Mouse (Mus musculus) adrenal gland, postnatal 10 days (tissue): ENCODE results near the gene Exosc1. TPM values are rescaled to one million over a fixed set of nuclear protein-coding genes. Genes with fewer than 3 reads are reported as not detected.
"Not testable (repeated sequence)": the region's sequence is repeated elsewhere in the genome, so short reads cannot be mapped to it uniquely, and the experiment has no call there.

ENCODE experiments used
- DNase-seq: peaks from one replicate; pipeline ENCODE4 v3.0.0; 2021; ENCODE audit warnings: mixed read lengths
- long read RNA-seq, 2 experiments: library from polyadenylated mRNA; stranded (forward); transcript quantifications; one replicate each; pipeline ENCODE4 v2.0.0; 2021
- total RNA-seq, 2 experiments: library from RNA; stranded (reverse); gene quantifications; 2 replicates each; pipeline ENCODE4 v1.2.3; 2021

Gene Exosc1
- total RNA-seq = 10 to 100 TPM; 24.3 to 25.5 TPM
- long read RNA-seq, experiment 1, transcript Exosc1-201 (8 exons, 1,018 nt) = major isoform, 32 of 44 reads
- long read RNA-seq, experiment 1, partial matches to known transcripts = 3 of 44 reads
- long read RNA-seq, experiment 1, other reads (novel, unspliced or antisense) = 9 of 44 reads
- long read RNA-seq, experiment 2, transcript Exosc1-201 (8 exons, 1,018 nt) = major isoform, 17 of 21 reads
- long read RNA-seq, experiment 2, partial matches to known transcripts = 1 of 21 reads
- long read RNA-seq, experiment 2, other reads (novel, unspliced or antisense) = 3 of 21 reads

GRCm38 (mm10) chr19:41933179-41934086, at the start of gene Exosc1, which contains the start of gene Zdhhc16:
Exosc1 (minus strand) TSS chr19:41933423.
Zdhhc16 (plus strand) TSS chr19:41933480.
- DNase-seq = peak; percentile 99

- no peak for DNase-seq
Observed at GRCm38 (mm10) chr19:41982791-41983150, 49.5 kb upstream of the Exosc1 start.

- DNase-seq = peak; percentile 75
Observed at GRCm38 (mm10) chr19:41981931-41982790, 48.9 kb upstream of the Exosc1 start.

- DNase-seq = no peak
Observed at GRCm38 (mm10) chr19:41981595-41981927, 48.3 kb upstream of the Exosc1 start, which contains the start of gene Ubtd1. Ubtd1 (plus strand) TSS chr19:41981763.

GRCm38 (mm10) chr19:41980819-41981594, 47.8 kb upstream of the Exosc1 start, which contains the start of gene Mms19:
Mms19 (minus strand) TSS chr19:41981157.
- peak; percentile 99 for DNase-seq

DNA sequence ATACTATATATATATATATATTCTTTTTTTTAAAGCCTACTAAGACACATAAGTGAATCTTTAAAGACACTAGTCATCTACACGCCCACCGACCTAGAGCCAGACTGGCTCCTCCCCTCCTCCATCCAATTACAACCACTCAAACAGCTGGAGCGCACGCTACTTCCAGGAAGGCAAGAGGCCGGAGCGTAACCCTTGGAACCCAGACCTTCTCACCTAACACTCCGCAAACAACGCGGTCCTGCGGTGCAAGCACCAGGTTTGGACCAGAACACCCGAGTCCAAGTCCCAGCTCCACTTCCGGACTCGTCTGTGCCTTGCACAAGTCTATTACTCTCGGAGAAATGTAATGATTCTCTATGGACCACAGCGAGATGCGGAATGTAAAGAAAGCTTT, 47.2 kb upstream of the Exosc1 start:
- DNase-seq = no peak

DNA sequence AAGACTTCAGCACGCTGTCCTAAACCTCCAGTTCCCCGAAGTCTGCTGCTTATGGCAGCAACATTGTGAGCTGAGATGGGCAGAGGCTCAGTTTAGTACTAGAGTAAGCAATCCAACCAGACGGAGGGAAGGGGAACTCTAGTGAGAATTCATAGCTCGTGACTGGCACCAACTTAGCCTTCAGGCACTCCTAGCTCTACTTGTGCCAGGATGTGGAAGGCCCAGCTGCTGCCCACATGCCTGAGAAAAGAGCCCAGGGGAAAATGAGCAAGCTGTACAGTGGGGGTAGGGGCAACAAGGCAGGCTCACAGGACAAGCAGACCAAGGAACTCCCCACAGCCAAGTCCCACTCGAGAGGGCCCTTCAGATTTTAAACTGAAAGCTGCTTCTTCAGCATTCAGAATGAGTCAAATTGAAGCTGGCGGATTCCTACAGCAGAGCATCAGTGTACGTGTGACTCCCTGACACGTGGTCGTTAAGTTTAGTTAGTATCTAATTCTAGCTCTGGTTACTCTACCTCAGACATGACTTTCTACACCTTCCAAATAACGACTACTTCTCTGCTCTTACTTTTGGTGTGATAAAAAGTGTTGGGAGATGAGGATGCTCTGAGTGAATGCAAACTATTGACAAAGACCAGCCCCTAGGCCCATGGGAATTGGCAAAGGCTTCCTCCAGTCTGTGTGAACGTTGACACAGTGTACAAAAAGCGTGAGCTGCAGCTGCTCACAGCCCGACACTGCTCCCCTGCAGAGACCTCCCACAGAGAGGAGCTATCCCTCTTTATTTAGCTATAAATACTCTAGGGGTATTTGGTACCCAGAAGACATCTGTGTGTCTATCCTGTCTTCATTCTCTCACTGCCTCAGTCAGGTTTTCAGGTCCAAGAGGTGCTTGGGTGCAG, 40.9 kb upstream of the Exosc1 start:
- DNase-seq = no peak

- DNase-seq = no peak
Observed at GRCm38 (mm10) chr19:41969618-41970017, 36.4 kb upstream of the Exosc1 start.

DNA sequence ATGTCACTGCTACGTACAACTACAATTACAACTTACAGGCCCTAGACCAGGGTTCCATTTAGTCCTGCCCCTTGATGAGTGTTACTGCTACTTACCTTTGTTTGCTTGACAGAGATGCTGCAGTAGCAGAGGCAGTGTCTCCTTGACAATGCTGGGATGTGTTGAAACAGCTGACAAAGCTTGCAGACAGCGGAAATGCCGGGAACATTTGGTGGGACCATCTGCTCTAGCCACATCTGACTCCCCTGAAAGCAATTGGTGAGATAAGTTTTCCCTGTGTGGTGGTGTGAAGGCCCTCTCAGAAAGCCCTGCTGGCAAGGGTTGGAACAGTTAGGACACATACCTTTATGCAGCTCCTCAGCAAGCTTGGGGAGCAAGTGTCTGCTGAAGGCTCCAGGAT, 20.4 kb upstream of the Exosc1 start:
- DNase-seq = no peak

DNA sequence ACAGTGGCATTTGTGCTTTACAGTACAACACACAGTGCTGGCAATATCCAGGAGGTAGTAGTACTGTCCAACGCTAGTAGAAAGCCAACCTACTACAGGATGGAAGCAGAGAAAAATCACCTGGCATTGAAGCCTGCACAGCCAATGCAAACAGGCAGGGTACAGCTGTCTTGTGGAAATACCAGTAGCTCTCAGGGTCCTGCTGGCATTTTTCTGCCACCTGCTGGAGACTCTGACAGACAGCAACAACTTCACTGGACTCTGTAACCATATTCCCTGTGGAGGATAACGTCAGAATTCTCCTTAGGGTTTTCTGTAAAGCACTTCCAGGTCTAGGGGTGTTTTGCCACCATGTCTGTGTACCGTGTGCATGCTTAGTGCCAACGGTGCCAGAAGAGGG, 19.1 kb upstream of the Exosc1 start:
- DNase-seq = peak; percentile 12

- no peak for DNase-seq
Observed at GRCm38 (mm10) chr19:41943841-41944240, 10.6 kb upstream of the Exosc1 start.

DNA sequence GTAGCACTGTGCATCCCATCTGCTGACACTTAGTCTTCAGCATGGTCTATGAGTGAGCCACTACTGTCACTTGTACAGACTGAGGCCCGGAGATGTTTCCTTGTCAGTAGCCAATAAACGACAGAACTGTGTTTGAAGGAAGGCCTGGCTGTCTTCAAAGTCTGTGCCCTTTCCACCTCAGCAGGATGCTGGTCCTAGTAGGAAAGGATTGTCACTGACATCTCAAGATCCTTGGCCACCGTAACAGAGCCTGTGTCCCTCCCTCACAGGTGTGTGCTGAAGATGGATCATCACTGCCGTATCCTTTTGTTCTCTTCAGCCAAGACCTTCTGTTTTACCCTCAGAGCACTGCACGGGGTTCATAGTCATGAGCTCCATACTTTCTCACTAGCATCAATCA, 5.3 kb upstream of the Exosc1 start:
- DNase-seq = no peak

DNA sequence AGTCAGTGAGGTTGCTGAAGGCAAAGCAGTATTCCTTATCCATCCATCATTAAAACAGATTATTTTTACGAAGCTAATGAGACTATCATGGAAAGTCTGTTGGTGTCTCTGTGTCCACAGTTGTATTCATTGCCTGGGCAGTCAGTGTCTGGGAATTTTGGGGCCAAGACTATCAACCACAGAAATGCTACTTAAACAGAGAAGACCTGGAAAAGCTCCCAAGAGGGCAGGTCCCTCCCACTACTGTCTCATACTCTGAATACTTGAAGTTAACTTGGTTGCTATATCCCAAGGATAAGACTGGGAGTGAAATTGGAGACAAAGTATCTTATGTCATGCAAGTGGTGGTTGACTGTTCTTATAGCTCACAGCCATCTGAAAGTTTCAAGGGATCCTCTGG, 2.7 kb upstream of the Exosc1 start:
- DNase-seq = no peak

GRCm38 (mm10) chr19:41934124-41934523, 901 bp upstream of the Exosc1 start:
- DNase-seq = no peak

DNA sequence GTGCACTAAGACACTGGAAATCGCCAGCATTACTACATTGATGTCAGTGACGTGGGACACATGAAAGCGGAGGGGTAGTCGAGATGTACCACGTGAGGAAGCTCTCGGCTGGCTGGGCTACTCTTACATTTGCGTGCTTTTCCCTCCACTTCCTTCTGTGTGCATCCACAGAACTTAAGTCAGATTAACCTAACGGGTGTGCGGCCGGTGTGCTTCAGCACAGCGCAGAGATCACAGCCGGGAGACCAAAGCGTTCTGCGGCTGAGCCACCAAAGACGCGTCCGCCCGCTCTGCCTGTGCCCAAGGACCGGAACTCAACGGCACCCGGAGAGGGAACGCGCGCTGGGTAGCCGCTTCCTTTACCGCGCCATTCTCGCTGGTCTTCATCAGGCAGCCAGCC, 537 bp downstream of the Exosc1 start:
- no peak for DNase-seq

DNA sequence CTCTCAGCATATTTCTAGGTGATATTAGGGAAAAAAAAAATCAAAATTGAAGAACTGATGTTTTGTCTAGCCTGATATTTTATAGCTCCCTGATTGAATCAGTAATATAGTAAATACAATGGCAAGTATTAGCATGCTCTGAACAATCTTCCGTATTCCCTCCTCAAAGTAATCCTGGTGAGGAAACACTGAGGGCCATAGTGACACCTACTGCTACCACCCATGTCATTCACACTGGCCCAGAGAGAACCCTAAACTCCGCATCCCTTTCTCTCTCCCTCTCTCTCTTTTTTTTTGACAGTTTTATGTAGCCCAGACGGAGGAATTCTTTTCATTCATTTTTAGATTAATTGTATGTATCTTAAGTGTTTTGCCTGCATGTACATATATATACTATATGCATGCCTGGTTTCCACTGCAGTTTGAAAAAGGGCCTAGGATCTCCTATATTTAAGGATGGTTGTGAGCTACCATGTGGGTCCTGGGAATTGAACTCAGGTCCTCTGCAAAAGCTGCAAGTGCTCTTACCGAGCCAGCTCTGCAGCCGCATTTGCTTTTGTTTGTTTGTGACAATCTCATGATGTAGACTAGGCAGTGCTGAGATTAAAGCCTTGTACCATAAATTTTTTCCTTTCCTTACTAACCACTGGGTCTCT, 12.7 kb downstream of the Exosc1 start:
- no peak for DNase-seq

DNA sequence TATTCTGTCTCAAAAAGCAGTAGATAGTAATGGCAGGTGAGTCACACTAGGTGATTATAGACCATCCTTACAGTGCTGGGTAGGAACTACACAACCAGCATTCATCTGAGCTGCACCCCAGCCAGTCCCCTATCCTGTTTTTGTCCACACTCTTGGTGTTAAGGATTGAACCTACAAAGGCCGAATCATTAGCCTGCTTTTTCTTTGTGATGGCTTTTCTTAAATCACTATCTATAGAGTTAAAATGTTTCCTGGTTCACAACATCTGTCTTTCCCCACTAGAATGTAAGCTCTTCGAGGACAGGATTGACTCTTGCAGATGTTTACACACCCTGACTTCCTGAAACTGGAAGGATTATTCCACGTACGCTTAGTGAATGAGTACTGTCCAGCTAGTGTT, 13.8 kb downstream of the Exosc1 start:
- DNase-seq = no peak

- DNase-seq = no peak
Observed at GRCm38 (mm10) chr19:41916853-41917252, 16.4 kb downstream of the Exosc1 start.

GRCm38 (mm10) chr19:41915294-41915693, 17.9 kb downstream of the Exosc1 start:
- DNase-seq = no peak

DNA sequence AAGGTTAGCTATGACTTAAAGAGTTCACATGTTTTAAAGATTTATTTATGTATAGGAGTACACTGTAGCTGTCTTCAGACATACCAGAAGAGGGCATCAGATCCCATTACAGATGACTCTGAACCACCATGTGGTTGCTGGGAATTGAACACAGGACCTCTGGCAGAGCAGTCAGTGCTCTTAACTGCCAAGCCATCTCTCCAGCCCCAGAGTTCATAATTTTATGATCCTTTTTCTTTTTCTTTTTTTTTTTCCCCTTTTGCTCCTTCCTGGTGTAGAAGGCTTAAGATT, 18.7 kb downstream of the Exosc1 start:
- not testable (repeated sequence) for DNase-seq
